Mouse (Mus musculus) midbrain, embryonic 11.5 days (tissue): ENCODE results near the gene Aurkaip1. TPM values are rescaled to one million over a fixed set of nuclear protein-coding genes. Genes with fewer than 3 reads are reported as not detected.

Experiments used
- ATAC-seq: fragments of 200-750 bp; cut with Nextera tagmentation; 2 replicates; pipeline ENCODE4 v1.8.0; 2017; ENCODE audit warnings: moderate TSS enrichment, moderate library complexity; ENCODE audit not compliant: low FRiP score
- DNase-seq: peaks from one replicate; pipeline ENCODE4 v3.0.0; 2015; ENCODE audit warnings: low spot score; ENCODE audit errors: missing footprints
- H3K27ac ChIP-seq: fragments of 300-500 bp; sonication (generic); 2 replicates; pipeline ENCODE4 v1.5.1; 2014; ENCODE audit warnings: low read depth, low read length
- H3K27me3 ChIP-seq: fragments of 300-500 bp; sonication (generic); 2 replicates; pipeline ENCODE4 v1.6.1; 2014; ENCODE audit warnings: mild to moderate bottlenecking, low read length, moderate library complexity, mixed read lengths; ENCODE audit not compliant: control insufficient read depth, insufficient read depth
- H3K36me3 ChIP-seq: fragments of 300-500 bp; sonication (generic); 2 replicates; pipeline ENCODE4 v1.6.1; 2014; ENCODE audit warnings: mild to moderate bottlenecking, low read length, moderate library complexity, mixed read lengths; ENCODE audit not compliant: control insufficient read depth, insufficient read depth
- H3K4me1 ChIP-seq: fragments of 300-500 bp; sonication (generic); 2 replicates; pipeline ENCODE4 v1.6.1; 2014; ENCODE audit warnings: low read length; ENCODE audit not compliant: control insufficient read depth, insufficient read depth
- H3K4me2 ChIP-seq: fragments of 300-500 bp; sonication (generic); 2 replicates; pipeline ENCODE4 v1.6.1; 2014; ENCODE audit warnings: mild to moderate bottlenecking, moderate library complexity
- H3K4me3 ChIP-seq: fragments of 300-500 bp; sonication (generic); 2 replicates; pipeline ENCODE4 v1.5.1; 2014; ENCODE audit warnings: low read depth, low read length
- H3K9ac ChIP-seq: fragments of 300-500 bp; sonication (generic); 2 replicates; pipeline ENCODE4 v1.6.1; 2014; ENCODE audit warnings: low read length
- H3K9me3 ChIP-seq: fragments of 300-500 bp; sonication (generic); 2 replicates; pipeline ENCODE4 v1.6.1; 2016; ENCODE audit warnings: low read length; ENCODE audit not compliant: control insufficient read depth
- WGBS: fragments of 180-500 bp; shearing (Covaris S2); extraction: QIAGEN DNeasy Blood & Tissue Kit; methylation state at CpG from one replicate; pipeline ENCODE4 v1.1.7; 2014; 5-methylcytosine and 5-hydroxymethylcytosine counted together
- polyA plus RNA-seq: library from polyadenylated mRNA; unstranded; fragments of >200 nt; fragmentation: Nextera tagmentation; extraction: Ambion mirVana; gene quantifications from 2 replicates; pipeline ENCODE4 v1.2.1, GENCODE M21; 2014

The Aurkaip1 gene
- polyA plus RNA-seq, 1 experiment from 2014 or later: 128 TPM

DNA sequence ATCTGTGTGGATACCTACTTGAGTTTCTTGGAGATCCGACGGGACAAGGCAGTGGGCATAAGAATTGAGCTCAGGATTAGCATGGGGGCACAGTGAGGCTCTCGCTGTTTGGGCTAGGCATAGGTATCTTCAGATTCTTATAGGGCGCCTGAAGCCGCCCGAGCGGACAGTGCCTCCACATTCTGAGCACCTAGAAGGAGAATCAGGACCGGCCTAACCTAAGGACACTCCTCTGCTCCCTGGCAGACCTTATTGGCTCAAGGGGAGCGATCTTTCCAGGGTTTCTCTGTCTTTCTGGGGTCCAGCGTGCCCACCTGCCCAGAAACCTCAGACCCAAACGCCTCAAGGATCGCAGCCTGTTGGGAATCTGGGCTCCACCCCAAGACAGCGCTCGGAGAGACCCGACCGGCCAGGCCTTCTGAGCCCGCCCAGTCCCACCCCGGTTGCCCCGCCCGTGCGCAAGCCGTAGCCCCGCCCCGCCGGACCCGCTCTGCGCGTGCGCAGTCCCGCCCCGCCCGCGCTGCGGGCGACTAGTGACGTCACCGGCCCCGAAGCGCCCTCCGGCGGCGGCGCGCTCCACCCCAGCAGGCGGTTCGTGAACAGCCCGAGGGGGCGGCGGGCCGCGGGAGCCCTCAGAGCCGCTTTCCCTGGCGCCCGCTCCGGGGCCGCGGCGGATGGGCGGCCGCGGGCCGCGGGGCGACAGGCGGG is 16.0 kb downstream of the Aurkaip1 start, which contains the start of gene Dvl1:
Dvl1 (plus strand) TSS at position 532 of the 708 bp plus-strand sequence.
- peak within 1 kb of the TSS; percentile 47 for H3K27ac ChIP-seq
- peak; percentile 94 for ATAC-seq
- H3K36me3 ChIP-seq: no peaks in the 10 kb centered on the region
- H3K4me1 ChIP-seq: peaks cover 22% of the 10 kb centered on the region
- peak within 1 kb of the TSS; percentile 94 for H3K4me2 ChIP-seq
- H3K27me3 ChIP-seq: no peaks in the 10 kb centered on the region
- no peaks in the 10 kb centered on the region for H3K9me3 ChIP-seq
- peak; percentile 100 for DNase-seq
- peak within 1 kb of the TSS; percentile 91 for H3K4me3 ChIP-seq
- 3% methylated on average over 54 of the region's 65 CpGs for WGBS
- peak within 1 kb of the TSS; percentile 91 for H3K9ac ChIP-seq

DNA sequence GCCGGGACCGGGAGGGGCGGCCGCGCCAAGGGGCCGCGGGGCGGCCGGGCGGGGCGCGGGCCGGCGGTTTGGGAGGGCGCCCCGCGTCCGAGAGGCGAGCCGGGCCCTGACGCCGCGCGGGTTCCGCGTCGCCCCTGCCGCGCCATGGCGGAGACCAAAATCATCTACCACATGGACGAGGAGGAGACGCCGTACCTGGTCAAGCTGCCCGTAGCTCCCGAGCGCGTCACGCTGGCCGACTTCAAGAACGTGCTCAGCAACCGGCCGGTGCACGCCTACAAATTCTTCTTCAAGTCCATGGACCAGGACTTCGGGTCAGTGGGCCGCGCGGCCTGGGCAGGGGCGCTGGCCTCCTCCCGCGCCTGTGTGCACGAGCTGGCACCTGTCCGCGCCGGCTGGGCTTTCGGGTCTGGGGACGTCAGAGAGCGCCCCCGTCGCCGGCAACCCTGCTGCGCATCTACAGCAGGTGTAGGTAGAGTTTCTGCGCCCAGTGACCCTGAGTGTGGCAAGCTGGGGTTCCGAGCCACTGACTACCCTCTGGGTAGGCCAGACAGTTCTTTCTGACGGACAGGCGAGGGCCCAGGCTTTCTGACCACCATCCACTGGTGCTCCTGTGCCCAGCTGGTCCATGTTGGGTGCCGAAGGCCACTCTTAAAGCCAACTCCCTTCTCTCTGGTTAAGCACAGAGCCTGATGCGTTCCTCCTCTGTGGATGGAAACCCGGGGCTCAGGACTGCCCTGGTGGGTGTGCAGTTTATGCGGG is 16.7 kb downstream of the Aurkaip1 start:
- Histone ChIP-seq H3K4me1 (peaks cover 22% of the 10 kb centered on the region), H3K9ac (peak overlapping the region; percentile 91), H3K27ac (peak overlapping the region; percentile 30), H3K4me2 (peak overlapping the region; percentile 94), H3K9me3 (no peaks in the 10 kb centered on the region), H3K4me3 (peak overlapping the region; percentile 91), H3K36me3 (no peaks in the 10 kb centered on the region), H3K27me3 (no peaks in the 10 kb centered on the region)
- DNase-seq (peak; percentile 93), ATAC-seq (peak; percentile 75)
- 2% methylated on average over 62 of the region's 69 CpGs for WGBS

DNA sequence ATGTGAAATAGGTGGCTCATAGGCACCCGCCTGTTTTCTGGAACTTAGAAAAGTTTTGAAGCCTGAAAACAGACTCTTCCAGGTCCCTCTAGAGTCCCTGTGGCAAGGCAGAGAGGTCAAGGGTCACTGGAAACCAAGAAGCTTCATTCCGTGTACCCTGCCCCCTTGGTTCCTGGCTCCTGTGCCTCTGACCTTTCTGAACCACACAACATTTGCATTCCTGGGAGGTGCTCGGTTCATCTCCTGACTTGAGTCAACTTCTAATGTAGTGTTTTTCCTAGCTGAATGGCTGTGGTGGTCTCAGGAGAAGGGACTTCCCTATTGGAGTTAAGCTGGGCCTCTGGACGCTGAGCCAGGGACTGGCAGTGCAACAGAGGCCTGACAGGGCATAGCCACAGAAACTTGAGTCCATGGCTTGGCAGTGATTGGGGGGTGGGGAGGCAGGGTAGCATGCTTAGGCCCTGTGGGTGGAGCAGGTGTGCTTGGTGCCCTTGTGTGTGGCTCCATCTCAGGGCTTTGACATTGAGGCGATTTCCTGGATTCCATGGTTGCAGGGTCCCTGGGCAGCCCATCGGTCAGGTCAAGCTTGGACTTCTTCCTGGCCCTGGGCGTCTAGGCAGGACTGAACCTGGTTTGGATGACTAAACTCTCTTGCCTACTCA is 17.5 kb downstream of the Aurkaip1 start:
- 58% methylated on average over 7 of the region's 7 CpGs for WGBS
- Histone ChIP-seq H3K36me3 (no peaks in the 10 kb centered on the region), H3K4me1 (peaks cover 22% of the 10 kb centered on the region), H3K9ac (peak overlapping the region; percentile 91), H3K4me3 (peak overlapping the region; percentile 91), H3K27me3 (no peaks in the 10 kb centered on the region), H3K27ac (no peak overlapping the region), H3K4me2 (peak overlapping the region; percentile 94), H3K9me3 (no peaks in the 10 kb centered on the region)
- ATAC-seq (no peak), DNase-seq (no peak)

- DNase-seq (no peak), ATAC-seq (no peak)
- Histone ChIP-seq H3K27me3 (no peaks in the 10 kb centered on the region), H3K36me3 (no peaks in the 10 kb centered on the region), H3K27ac (no peak overlapping the region), H3K9me3 (no peaks in the 10 kb centered on the region), H3K4me3 (no peak overlapping the region), H3K4me2 (no peak overlapping the region), H3K9ac (no peak overlapping the region; the same call in 1 of the 2 replicates), H3K4me1 (peaks cover 22% of the 10 kb centered on the region)
- WGBS: 97% methylated on average over 2 of the region's 2 CpGs
Observed at GRCm38 (mm10) chr4:155849391-155849790, 18.3 kb downstream of the Aurkaip1 start.

DNA sequence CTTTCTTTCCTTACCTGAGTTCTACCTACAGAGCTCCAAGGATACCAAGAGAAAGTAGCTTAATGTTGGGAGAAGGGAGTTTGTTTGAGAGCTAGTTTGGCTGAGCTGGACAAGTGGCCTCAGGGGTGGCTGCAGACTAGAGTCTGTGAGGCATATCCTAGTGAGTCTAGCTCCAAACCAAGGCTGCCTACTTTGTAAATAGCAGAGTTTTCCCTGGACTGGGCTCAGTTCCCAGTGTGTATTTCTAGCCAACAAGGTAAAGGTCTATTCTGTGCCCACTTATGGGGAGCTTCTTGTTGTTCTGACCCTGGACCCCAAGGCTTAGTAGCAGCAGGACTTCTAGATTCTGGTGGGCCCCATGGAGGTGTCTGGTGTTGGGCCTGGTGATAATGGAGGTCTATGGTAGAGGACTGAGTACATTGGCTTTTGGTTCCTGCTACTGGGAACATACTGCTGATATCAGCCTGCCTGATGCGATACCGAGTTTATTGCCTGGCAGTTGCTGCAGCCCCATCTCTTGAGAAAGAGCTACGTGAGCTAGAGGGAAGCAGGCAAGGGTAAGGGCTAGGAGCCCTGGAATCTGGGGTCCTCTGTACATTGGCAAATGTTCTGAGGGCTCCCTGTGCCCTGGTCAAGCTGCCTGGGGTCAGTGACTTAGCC is 18.9 kb downstream of the Aurkaip1 start:
- DNase-seq (no peak), ATAC-seq (no peak)
- WGBS: 90% methylated on average over 3 of the region's 3 CpGs
- Histone ChIP-seq H3K4me2 (no peak overlapping the region), H3K9me3 (no peaks in the 10 kb centered on the region), H3K27ac (no peak overlapping the region), H3K27me3 (no peaks in the 10 kb centered on the region), H3K4me1 (peaks cover 22% of the 10 kb centered on the region), H3K36me3 (no peaks in the 10 kb centered on the region), H3K4me3 (no peak overlapping the region), H3K9ac (no peak overlapping the region)

DNA sequence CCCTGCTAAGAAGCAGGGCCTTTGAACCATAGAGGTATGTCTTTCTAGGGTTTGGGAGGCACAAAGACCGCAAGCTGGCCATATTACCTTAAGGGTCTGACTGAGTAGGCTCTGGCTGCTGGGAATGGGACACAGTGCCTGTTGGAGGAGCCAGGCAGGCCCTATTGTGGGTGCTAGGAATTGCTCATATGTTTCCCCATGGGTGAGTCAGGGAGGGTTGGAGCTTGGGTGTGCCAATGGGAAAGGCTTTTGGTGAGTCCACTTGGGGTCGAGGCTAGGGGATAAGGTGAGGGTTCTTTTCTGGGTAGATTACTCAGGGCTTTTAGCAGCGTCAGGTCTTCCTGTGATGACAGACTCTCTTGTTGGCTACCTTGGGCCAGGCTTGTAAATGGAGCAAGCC is 20.3 kb downstream of the Aurkaip1 start:
- no peak for ATAC-seq
- peaks cover 22% of the 10 kb centered on the region for H3K4me1 ChIP-seq

DNA sequence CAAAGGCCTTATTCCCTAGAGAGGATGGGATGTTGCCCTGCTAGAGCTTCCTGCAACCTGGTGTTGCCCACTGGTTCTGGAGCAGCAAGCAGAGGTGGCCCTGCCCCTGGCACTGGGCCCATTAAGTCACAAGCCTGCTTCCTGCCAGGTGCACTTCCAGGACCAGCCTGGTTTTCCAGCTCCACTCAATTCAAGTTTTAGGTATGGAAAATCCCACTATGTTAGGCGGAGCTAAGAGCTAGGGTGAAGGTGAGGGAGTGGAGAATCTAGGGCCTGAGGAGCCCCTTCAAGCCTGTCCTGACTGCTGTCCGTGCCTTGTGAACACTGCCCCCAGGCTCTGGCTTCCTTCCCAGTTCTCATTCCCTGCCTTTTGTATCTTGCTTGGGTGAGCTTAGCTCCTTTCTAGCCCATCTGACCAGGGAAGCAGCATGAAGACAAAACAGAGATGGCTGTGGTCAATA is 20.9 kb downstream of the Aurkaip1 start:
- no peak overlapping the region for H3K4me2 ChIP-seq
- no peaks in the 10 kb centered on the region for H3K9me3 ChIP-seq
- no peak for DNase-seq
- no peak overlapping the region for H3K4me3 ChIP-seq
- no peaks in the 10 kb centered on the region for H3K27me3 ChIP-seq
- no peak overlapping the region for H3K9ac ChIP-seq
- no peak overlapping the region for H3K27ac ChIP-seq
- H3K36me3 ChIP-seq: peaks cover 6% of the 10 kb centered on the region; the same call in 1 of the 2 replicates
- H3K4me1 ChIP-seq: peaks cover 16% of the 10 kb centered on the region
- 95% methylated on average over 2 of the region's 2 CpGs for WGBS
- no peak for ATAC-seq

More for the DNA sequence above, 20.3 kb downstream of the Aurkaip1 start:
- Histone ChIP-seq H3K27me3 (no peaks in the 10 kb centered on the region), H3K4me2 (no peak overlapping the region), H3K4me3 (no peak overlapping the region), H3K27ac (no peak overlapping the region), H3K9ac (no peak overlapping the region), H3K36me3 (peaks cover 6% of the 10 kb centered on the region; the same call in 1 of the 2 replicates), H3K9me3 (no peaks in the 10 kb centered on the region)
- 90% methylated on average over 3 of the region's 3 CpGs for WGBS
- no peak for DNase-seq

- WGBS: 95% methylated on average over 9 of the region's 9 CpGs
- no peaks in the 10 kb centered on the region for H3K9me3 ChIP-seq
- no peak for DNase-seq
- H3K36me3 ChIP-seq: peaks cover 6% of the 10 kb centered on the region; the same call in 1 of the 2 replicates
- no peak overlapping the region for H3K27ac ChIP-seq
- peaks cover 10% of the 10 kb centered on the region for H3K4me1 ChIP-seq
- no peak overlapping the region for H3K4me2 ChIP-seq
- no peaks in the 10 kb centered on the region for H3K27me3 ChIP-seq
- no peak for ATAC-seq
- H3K9ac ChIP-seq: no peak overlapping the region
- H3K4me3 ChIP-seq: no peak overlapping the region
Observed at GRCm38 (mm10) chr4:155853421-155853820, 22.3 kb downstream of the Aurkaip1 start.
